Mouse (Mus musculus): Measurements from ENCODE around the gene Tmem185b.

Gene Tmem185b

DNA sequence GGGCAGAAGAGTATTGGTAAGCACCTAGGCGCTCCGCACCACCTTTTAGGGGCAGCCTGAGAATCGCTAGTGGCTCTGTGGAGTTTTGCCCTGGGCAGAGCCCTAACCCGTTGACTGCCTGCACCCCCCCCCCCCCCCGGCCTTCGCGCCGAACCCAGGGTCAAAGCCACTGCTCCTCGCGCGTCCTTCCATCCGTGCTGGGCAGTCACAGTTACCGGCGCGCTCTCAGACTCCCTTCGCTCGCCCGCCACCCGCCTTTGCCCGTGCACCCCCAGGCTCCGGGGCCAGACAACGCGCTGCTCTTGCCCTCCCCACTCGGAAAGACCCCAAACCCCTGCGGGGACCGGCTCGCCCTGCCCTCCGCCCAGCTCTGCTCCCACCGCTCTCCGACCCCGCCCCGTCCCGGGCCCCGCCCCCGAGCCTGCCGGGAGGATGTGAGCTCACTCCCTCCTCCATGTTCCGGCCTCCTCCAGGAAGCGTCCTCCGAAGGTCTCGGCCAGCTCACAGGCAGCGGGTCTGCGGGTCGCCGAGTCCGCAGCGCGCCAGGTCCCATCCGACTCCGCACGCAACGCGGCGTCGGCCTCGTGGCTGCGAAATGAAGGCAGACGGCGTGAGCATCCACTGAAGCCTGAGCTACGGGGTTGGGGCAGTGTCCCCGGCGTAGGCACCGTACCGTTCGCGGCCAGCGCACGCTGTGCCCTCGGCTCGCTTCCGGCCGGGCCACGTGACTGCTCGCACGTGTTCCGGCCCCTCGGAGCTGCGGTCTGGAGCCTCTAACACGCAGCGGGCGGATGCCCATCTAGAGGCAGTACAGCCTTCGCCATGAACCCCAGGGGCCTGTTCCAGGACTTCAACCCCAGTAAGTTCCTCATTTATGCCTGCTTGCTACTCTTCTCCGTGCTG lies at the start of gene Tmem185b:
Gene Tmem185b, plus strand, starts transcription at position 472 of the 903 bp plus-strand sequence.
- DNase-seq (ENCODE audit: low spot score in 2 of 2): peak; percentile 90 to 97

DNA sequence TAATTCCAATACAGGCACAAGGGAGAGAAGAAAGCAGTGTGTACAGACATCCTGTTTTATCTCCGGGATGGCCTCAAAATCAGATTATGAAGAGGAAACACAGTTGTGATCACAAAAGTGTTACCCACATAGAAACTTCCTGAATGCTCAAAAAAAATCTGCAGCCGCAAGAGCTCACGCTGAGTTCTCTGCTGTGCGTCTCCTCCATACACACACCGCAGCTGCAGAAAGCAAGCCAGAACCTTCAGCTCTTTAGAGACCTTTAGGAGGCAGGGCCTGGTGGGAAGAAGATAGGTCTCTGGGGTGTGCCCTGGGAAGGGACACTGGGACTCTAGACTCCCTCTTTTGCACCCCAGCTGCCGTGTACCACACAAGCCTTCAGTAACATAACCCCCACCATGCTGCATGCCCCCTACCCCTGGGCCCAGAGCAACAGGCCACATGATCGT lies 49.0 kb upstream of the Tmem185b start:
- DNase-seq (ENCODE audit: low spot score in 2 of 2): no peak

DNA sequence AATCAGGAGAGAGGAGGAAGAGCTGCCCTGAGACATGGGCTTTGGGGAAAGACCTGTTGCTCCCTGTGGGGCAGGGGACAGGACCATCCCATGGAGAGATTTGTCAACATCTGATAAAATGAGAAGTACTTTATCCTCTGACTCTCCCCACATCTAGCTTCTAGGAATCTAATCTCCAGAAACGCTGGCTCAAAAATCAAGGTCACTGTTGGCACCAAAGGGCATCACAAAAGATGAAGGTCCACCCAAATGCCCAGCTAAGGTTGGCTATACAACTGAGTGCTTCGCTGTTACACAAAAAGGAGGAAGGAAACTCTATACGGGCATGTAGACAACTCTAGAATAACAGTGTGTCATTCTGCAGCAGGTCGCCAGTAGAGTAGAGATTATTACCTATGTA lies 46.3 kb upstream of the Tmem185b start:
- no peak for DNase-seq (ENCODE audit: low spot score in 2 of 2)

DNA sequence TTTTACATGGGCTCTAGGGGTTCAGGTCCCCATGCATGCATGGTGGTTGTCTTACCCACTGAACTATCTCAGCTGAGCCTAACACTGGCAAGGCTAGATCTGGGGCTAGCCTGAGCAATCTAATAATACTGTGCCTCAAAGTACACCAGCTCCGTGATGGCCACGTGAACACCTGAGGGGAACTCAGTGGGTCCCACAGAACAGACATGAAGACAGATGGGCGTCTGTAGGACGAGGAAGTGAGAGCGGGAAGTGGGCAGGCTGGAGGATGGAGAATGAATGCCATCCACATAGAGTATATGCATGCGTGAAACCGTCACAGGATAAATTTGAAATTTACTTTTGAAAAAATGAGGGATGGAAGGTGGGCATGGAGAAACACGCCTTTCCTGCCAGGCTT lies 45.3 kb upstream of the Tmem185b start:
- DNase-seq (ENCODE audit: low spot score in 2 of 2): no peak

DNA sequence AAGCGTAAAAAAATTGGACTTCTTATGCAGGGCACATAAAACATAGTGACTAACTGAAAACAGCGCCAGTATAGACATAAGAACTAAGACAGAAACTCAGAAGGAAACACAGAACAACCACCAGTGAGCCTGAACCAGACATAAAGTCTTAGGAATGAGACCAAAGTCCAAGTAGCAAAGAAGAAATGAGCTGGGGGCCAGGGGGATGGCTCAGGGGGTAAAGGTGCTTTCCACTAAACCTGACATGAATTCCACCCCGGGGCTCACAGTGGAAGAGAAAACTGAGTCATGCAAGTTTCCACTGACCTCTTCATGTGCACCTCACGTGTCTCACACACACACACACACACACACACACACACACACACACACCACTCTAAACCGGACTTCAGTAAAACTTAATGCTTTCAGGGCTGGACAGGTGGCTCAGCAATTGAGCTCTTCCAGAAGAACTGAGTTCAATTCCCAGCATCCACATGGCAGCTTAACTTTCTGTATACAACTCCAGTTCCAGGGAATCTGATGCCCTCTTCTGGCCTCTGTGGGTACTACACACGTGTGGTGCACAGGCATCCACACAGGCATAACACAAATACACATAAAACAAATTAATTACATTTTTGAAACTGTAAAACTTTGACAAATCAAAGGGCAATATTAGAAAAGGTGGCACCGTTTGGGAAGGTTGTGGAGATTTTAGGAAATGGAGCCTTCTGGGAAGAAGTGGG lies 44.6 kb upstream of the Tmem185b start:
- no peak for DNase-seq (ENCODE audit: low spot score in 2 of 2)

DNA sequence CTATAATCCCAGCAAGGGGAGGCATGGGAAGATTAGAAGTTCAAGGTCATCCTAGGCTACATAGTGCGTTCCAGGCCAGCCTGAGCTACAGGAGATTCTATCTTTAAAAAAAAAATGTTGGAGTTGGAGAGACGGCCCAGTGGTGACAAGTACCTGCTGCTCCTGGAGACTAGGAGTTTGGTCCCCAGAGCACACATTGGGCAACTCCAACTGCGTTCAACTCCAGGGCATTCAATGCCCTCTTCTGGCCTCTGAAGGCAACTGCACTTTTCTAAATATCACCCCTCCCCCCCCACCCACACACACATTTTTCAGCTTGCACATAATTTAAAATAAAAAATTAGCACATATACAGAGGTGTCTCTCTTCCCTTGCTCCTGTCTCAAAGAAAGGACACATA lies 43.1 kb upstream of the Tmem185b start:
- no peak for DNase-seq (ENCODE audit: low spot score in 2 of 2)

DNA sequence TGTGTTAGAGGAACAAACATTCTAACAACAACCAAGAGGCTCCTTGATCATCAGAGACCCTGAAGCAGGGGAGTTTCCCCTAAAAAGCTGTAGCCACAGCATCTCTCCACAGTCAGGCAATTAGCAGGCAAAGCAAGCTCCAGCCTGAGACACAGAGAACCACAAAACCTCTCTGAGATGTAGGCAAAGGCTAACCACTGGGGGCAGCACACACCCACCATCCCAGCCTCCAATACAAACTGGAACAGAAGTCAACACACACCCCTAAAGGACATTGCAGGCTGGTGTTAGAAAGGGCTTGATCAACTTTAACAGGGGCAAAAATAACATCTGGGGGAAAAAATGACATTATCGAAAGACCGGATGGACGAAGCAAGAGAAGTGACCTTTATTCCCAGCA lies 41.5 kb upstream of the Tmem185b start:
- DNase-seq (ENCODE audit: low spot score in 2 of 2): no peak

DNA sequence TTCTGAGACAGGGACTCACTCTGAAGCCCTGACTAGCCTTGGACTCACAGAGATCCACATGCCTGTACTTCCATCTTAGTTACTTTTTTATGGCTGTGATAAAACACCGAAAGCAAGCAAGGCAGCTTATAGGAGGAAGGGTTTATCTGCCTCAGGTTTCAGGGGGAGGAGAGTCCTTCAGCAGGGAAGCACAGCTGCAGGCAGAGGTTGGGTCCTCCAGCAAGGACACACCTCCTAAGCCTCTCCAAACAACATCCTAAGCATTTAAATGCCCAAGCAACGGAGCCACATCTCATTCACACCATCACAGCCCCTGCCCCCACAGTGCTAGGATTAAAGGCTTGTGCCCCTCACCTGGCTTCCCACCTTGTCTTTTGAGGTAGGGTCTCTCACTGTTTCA lies 40.1 kb upstream of the Tmem185b start:
- no peak for DNase-seq (ENCODE audit: low spot score in 2 of 2)

DNA sequence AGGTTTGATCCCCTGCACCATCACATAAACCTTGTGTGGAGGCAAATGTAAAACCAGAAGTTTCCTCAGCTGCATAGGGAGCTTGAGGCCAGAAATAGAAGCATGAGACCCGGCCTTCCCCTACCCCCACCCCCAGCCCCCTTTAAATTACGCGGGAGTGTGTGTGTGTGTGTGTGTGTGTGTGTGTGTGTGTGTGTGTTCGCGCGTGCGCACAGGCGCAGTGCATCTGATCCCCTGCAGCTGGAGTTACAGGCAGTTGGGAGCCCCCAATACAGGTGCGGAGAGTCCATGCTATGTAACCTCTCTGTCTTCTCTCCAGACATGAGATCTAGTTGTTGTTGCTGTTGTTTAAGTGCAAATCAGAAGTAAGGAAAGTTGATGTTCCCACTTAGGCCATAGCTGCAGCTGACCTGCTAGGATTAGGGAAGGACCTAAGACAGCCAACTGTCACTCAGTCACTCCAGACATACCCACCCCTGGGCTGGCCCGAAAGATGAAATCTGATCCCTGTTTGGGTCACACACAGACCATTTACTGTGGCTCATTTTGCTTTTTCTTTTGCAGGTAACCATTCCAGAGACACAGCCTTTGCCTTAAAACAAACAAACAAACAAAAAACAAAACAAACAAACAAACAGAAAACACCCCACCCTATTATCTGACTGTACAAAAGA lies 37.9 kb upstream of the Tmem185b start:
- DNase-seq (ENCODE audit: low spot score in 2 of 2): no peak

DNA sequence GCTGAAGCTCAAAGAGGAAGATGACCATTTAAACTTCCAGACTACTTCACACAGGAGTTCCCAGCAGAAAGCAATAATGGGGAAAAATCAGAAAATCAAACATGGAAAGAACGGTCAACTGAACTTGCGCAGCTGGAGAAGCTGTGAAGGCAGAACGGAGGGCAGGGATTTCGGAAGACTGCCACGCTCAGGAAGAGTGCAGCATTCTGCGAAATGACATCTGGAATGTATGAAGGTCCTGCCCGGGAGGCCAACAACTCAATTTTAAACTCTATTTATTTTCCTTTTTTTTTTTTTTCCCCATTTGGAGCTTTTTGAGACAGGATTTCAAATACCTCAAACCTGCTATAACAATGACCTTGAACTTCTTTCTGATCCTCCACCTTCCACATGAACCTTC lies 35.2 kb upstream of the Tmem185b start:
- DNase-seq (ENCODE audit: low spot score in 2 of 2): no peak

DNA sequence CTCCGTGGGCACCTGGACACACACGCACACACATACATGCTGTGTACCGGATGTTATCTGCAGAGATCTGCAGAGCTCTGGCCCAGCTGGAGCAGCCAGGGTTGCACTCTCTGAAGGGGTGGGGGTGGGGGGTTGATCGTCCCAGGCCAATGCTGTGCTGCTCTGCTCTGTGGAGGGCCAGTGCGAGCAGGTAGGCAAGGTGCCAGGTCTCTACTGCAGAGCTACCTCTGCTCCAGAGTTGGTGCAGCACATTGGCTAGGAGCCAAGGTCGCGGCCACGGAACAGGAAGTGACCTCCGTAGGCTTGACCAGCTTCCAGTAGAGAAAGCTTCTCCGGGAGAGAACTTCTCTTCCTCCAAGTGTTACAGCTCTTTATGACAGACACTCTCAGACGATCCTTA lies 33.9 kb upstream of the Tmem185b start:
- peak; percentile 59 to 65 for DNase-seq (ENCODE audit: low spot score in 2 of 2)

DNA sequence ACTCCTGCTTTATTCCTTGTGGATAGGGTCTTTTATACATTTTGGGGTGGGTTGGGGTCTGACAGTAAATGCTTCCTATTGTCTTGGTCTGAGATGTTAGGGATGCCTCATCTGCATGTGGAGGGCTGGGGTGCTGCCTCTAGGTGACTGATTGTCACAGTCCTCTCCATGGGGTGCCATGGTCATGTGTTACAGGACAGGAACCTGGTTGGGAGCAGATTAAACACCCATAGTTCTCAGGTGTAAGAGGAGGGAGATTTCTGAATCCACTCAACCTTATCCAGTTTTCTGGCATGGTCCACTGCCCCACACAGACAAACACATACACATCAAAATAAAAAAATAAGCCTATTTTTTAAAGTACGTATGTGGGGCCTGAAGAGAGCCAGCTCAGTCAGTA lies 33.5 kb upstream of the Tmem185b start:
- DNase-seq (ENCODE audit: low spot score in 2 of 2): no peak

DNA sequence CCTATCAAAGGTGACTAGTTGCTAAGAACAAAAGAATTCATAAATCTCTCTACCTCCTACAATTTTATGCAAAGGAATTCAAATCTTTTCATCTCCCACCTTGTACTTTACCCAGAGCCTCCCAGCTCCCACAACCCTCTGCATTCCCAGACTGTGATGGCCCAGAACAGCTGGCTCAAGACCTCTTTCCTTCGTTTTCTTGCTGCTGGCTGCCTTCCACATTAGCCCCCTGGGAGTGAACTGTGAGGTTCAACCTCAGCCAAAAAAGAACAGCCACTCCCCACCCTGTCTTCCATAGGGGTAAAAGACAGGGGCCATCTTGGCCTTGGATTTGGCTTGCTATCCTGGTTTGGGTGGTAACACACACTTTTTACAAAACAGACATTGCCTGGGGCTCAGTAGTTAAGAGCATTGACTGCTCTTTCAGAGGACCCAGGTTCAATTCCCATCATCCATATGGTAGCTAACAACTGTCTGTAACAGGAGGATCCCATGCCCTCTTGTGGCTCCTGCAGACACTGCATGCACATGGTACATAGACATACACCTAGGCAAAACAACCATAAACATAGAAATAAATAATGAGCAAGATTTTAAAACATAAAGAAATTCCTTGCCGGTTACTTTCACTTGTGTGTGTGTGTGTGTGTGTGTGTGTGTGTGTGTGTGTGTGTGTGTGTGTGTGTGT lies 31.8 kb upstream of the Tmem185b start:
- DNase-seq (ENCODE audit: low spot score in 2 of 2): no peak

DNA sequence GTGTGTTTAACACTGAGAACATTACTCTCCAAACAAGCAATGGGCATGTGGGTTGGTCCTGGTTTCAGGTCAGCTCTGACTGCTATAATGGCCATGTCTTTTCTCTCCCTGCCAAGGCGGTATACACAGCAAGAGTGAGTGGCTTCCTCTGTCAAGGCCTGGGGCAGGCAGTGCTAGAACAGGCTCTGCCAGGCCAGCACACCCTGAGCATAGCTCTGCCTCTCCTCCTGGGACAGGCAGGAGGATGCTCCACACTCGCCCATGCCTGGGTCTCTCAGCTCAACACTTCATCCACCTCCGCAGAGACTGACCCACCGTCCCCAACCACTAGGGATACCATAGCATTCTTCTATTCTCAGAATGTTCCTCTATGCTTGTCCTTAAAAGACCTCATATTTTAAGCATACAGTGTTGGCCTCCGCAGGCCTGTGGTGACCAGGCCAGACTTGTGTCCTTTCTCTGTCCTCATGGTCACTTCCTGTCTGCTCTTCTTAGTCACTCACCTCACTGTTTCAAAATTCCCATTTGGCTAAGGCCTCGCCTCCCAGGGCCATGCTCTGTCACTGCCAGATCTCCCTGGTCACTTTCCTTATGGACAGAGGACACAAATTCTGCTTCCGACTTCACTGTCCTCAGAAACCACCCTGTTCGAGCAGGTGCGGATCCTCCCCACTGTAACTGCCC lies 31.1 kb upstream of the Tmem185b start:
- no peak for DNase-seq (ENCODE audit: low spot score in 2 of 2)

DNA sequence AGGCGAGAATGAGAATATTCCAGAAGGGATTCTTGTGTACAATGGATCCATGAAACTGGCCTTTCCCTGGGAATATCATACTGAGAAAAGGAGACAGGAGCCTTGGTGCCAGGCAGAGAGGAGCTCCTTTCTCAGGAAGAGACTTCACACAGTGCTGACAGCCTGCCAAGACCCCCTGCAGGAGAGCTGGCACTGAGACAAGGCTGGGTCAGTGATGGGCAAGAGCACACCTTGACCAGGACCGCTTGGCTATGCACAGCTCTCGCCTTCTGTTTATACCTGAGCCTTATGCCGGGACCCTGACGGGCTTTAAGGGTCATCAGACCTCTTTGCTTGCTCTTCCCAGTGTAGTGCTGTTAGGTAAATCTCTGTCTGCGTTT lies 30.6 kb upstream of the Tmem185b start:
- DNase-seq (ENCODE audit: low spot score in 2 of 2): no peak

DNA sequence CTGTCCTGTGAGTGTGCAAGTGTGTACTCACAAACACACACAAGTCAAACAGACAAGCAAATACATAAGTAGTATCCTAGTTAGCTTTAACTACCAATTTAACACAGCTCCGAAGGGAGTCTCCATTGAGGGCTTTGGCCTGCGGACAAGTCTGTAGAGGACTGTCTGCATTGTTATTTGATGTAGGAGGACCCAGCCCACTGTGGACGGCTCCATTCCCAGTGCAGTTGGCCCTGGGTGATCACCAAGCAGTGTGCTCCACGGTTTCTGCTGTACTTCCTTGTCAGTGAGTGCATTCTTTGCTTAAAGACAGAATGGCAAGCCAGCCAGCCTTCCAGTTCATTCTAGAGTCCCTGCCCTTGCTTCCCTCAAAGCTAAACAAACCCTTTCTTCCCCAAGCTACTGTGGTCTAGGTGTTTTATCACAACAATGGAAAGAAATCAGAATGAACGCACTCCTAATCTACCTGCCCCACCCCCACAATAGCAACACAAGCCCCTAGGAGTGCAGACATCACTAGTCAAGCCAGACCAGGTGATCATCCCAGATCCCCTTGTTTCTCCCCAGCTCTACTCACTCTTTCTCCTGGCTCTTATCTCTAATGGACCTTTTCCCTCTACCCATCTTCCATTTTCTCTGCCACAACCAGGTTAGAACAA lies 28.5 kb upstream of the Tmem185b start:
- DNase-seq (ENCODE audit: low spot score in 2 of 2): no peak

DNA sequence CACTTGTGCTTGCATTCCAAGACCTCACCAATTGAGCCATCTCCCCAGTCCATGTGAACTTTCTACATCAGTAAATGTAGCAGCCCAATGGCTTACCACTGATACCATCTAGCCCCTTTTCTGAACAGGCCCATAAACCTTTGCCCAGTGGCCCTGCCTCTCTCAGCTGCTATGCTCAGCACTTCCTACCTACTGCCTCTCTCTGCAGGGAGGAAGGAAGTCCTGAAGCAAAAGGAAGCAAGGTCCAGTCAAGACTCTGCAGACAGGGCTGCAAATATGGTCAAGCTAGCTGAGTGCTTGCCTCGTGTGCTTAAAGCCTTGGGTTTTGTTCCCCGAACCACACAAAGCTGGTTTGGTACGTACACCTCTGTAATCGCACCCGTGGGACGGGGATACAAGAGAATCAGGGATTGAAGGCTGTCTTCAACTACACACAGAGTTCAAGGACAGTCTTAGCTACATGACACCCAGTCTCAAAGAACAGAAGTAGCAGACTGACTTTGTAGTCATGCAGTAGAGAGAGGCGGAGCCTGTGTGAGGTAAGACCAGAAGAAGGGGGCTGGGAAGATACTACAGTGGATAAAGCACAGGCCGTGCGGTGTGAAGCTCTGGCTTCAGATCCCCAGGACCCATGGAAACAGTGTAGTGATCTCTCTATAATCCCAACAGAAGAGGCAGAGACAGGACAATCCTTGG lies 27.3 kb upstream of the Tmem185b start:
- DNase-seq (ENCODE audit: low spot score in 2 of 2): no peak

DNA sequence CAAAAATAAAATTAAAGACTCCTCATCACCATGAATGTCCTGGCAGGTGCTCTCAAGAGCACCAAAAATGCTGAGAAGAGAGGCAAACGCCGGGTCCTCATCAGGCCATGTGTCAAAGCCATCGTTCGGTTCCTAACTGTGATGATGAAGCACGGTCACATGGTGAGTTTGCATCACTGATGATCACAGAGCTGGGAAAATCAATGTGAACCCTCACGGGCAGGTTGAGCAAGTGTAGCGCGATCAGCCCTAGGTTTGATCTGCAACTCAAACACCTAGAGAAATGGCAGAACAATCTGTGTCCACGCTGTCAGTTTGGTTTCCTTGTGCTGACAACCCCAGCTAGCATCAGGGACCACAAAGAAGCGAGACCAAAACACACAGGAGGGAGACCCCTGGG lies 26.5 kb upstream of the Tmem185b start:
- DNase-seq (ENCODE audit: low spot score in 2 of 2): no peak

DNA sequence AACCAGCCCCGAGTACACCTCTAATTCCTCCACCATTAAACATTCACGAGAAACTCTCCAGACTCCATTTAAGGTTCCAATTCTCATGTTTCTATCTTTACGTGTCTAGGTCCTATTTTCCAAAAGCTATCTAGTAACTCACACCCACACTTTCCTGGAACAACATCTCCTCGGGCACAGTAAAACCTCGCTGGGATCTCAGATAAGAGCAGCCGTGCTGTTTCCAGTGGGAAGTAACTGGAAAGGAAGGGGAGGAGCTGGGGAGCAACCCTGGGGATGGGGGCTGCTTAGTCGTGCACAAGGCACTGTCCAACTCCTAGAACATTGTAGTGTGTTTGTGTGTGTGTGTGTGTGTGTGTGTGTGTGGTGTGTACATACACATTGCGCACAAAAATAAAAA lies 24.1 kb upstream of the Tmem185b start:
- DNase-seq (ENCODE audit: low spot score in 2 of 2): no peak

DNA sequence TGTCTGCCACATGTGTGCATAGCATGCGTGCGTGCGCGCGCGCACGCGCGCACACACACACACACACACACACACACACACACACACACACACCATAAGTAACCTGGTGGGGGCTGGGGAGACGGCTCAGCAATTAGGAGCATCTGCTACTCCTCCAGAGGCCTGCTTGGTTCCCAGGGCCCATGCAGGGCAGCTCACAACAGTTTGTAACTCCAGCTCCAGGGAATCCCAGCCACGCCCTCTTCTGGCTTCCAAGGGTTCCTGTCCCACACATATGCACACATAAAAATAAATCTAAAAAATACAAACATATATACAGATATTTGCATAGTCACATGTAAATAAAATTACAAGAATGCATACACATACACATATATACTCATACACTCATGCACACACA lies 23.2 kb upstream of the Tmem185b start:
- DNase-seq (ENCODE audit: low spot score in 2 of 2): no peak
